Mouse (Mus musculus) thymus, adult 18-20 months (tissue): ENCODE data around the gene Alox5.
"Not testable (repeated sequence)": the region's sequence is repeated elsewhere in the genome, so short reads cannot be mapped to it uniquely, and the experiment has no call there.

Experiments
- DNase-seq, 2 experiments: peaks; one replicate each; pipeline ENCODE4 v3.0.0; 2022; ENCODE audit warnings: mixed read lengths in 2 of 2

Alox5 gene

GRCm38 (mm10) chr6:116460544-116461283 lies at the start of gene Alox5:
Gene Alox5, minus strand, starts transcription at chr6:116461178.
- no peak for DNase-seq

- not testable (repeated sequence) for DNase-seq
Observed at GRCm38 (mm10) chr6:116506302-116507003, 45.5 kb upstream of the Alox5 start, which contains the start of gene Olfr212. Gene Olfr212, plus strand, starts transcription at chr6:116506516.

GRCm38 (mm10) chr6:116495960-116496359 lies 35.0 kb upstream of the Alox5 start:
- no peak for DNase-seq

DNA sequence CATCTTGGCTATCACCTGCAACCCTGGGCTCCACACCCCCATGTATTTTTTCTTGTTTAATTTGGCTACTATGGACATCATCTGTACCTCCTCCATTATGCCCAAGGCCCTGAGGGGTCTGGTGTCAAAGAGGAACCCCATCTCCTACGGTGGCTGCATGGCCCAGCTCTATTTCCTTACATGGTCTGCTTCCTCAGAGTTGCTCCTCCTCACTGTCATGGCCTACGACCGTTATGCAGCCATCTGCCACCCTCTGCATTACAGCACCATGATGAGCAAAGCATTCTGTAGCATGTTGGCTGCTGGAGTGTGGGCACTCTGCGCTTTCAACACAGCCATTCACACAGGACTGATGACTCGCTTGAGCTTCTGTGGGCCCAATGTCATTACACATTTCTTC lies 32.8 kb upstream of the Alox5 start:
- no peak for DNase-seq

DNA sequence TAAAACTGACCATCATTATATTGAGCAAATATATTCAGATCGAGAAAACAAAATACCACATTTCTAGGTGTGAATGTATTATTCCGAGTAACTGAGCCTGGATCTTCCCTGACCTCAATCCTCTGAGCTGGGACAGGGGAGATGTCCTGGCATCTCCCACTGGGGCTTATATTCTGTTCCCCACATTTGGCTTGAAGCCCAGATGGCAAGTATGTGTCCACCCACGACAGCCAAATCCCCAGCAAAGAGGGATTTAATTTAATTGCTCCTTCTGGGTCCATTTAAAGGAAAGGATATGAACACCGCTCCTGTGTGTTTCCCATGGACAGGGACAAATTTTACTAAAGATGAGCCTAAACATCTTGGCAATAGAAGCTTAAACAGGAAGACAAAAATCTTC lies 27.8 kb upstream of the Alox5 start, which contains the start of gene Olfr211:
TSS of gene Olfr211 (plus strand) at position 301 of the 400 bp plus-strand sequence.
- no peak for DNase-seq

- DNase-seq = no peak
Observed at GRCm38 (mm10) chr6:116486833-116487232, 25.9 kb upstream of the Alox5 start.

- no peak for DNase-seq
Observed at GRCm38 (mm10) chr6:116485081-116485480, 24.1 kb upstream of the Alox5 start.

DNA sequence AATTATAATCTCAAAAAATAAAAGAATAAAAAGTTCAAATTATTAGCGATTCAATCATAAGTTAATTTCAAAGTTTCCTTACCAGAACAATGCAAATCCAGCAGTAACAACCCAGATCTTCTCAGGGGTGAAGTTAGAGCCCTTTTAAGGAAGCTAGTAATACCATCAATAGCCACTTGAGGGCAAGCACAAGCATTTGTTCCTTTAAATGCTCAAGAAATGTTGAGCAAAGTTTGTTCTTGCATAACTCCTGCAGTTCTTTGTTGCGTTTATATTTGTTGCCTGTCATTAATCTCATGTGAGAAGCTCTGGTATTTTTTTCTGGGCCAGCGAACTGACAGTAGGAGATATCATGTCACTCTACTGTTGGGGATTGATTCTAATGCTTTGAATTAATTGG lies 7.1 kb upstream of the Alox5 start:
- no peak for DNase-seq

DNA sequence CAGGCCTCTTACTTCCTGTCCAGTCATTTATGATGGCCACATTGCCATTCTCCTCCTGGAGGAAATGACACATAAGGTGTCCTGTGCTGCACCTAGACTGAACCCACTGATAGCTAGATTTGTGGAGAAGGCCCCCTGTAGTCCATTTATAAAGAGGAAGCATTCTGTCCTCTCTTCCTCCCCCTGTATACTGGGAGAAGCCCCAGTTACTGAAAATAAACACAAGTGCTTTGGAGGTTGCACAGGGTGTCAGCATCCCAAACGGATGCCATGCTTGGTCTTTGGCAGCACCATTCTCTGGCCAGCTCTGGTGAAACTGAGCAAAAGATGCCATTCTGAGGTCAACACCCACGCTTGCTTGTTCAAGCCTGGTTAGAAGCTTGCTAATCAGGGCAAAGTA lies 1.7 kb downstream of the Alox5 start:
- no peak for DNase-seq

DNA sequence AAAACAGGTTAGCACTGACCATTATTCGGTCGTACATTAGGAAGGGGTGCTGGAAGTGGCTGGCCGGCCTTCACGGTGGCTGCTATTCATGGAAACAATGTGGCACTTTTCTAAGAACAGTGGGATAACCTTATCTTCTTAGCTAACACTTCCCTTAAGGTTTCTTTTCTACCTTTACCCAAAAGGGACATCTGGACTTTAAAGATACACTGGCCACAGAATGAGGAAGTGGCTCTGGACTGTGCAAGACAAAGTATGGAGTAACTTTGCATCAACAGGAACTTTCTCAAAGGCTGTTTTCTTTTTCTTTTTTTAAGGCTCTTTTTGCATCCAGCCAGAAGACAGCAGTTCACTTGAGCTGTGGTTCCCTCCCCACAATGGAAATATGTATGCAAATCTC lies 2.2 kb downstream of the Alox5 start:
- no peak for DNase-seq

GRCm38 (mm10) chr6:116456482-116456881 lies 4.5 kb downstream of the Alox5 start:
- DNase-seq = no peak

GRCm38 (mm10) chr6:116455781-116456180 lies 5.2 kb downstream of the Alox5 start:
- no peak for DNase-seq

DNA sequence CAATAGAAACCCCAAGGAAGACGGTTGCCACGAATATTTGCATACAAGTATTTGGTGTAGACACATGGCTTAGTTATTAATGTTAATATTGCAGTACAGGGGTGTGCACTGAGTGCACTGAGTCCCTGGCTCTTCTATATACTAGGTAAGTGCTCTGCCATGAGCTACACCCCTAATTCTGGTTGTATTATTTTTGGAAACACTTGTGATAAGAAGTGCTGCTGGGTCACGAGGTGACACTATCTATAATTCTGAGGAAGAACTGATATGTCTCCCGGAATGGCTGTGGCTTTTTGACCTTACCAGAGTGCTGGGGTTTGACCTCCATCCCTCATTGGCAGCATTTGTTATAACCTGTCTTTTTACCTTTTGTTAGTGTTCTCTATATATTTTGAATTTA lies 20.1 kb downstream of the Alox5 start:
- DNase-seq = no peak

DNA sequence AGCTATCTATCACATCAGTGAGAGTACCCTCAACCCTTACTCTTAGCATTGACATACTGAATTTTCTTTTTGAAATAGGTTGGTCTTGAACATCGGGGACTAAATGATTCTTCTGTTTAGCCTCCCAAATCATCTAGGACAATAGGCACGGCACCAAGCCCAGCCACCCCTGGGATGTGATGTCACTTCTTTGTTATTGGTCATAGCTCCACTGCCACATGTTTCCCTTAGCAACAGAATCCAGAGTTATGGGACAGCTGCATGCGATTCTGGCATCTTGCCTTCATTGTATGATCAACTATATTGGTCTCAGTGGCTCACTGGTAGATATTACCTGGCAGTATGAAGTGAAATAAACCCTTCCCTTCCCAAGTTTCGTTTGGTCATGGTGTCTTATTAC lies 20.5 kb downstream of the Alox5 start:
- DNase-seq = no peak

DNA sequence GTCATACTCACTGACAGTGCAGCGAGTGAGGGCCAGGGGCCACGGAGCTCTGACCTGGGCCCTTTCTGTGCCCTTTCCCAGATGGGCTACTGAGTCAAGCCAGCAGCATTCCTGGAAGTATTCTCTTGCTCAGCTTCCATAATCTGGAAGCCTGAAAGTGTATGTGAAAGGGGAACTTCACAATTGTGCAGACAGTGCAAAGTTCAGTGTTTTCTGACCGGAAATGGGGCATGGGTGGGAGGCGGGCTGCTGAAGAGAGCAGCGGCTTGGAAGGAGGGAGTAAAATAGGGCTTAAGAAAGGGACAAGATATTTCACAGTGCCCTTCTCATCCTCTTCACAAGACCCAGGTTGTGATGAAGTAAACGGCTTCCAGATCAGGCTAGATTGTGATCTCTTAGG lies 21.4 kb downstream of the Alox5 start:
- DNase-seq = no peak

DNA sequence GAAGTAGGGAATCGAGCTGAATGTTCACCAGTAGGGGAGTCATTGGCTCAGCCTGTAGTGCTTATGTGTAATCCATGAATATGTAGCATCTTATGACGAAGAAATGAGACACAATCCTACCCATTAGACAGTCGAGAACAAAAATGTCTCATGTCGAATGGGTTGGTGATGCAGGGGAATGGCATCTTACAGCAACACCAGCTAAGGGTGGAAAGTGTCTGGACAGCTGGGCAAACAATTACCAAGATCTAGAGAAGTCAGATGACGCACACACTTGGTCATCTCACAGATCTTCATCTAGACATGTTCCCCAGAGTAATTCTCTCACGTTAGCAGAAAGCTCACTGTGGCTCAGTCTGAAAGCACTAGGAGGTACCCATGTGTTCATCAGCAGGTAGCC lies 22.1 kb downstream of the Alox5 start:
- DNase-seq = no peak

GRCm38 (mm10) chr6:116428282-116428681 lies 32.7 kb downstream of the Alox5 start:
- no peak for DNase-seq

DNA sequence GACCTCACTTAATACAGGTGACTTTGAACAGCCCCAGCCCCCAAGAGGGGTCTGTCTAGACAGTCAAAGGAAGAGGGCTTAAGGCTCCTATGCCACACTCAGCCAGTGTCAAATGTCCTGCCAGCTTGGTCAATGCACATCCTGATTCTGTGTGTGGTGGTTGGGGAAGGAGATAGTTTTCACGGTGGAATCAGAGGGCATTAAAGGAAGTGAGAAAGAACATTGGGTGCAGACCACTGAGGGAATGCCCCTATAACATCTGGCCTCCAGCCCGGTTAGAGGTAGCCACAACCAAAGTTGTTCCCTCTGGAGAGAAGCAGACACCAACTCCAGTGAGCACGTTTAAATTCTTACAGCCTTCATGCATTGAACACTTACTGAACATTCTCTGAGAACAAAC lies 33.4 kb downstream of the Alox5 start:
- no peak for DNase-seq

GRCm38 (mm10) chr6:116423664-116424063 lies 37.3 kb downstream of the Alox5 start:
- no peak for DNase-seq

- DNase-seq = no peak
Observed at GRCm38 (mm10) chr6:116422991-116423390, 38.0 kb downstream of the Alox5 start.

DNA sequence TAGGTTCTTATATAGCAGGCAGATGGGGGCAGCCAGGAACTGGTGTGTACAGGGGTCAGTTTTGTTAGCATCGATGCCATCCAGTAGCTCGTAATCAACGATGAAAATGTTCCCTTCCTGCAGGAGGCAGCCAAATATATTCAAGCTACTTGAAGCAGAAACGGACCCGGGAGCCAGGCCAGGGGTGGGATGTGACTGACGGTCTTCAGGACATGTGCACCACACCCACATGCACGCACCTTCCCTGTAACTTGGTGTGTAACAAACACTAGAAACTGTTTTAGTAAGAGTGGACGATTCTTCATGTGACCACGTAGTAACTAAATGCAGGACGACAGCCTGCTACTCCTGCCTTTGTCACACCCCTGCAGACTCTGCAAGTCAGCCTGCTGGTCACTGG lies 40.7 kb downstream of the Alox5 start:
- no peak for DNase-seq

DNA sequence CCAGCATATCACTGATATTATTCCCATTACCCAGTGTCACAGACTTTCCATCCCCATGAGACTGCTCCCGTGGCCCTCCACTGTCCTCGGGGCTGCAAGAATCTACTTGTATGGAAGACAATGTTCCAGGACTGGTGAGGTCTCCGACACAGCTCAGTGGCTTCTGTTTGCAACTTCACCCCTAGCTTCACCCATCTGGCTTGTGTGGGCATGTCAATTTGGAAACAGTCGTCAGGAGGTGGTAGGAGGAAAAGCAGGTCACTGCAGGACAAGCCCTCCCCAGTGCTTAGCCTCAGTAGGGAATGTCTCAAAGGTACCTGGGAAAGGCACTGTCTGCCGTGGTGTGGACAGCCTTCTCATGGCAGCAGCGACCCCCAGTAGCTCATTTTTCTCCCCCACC lies 41.3 kb downstream of the Alox5 start:
- DNase-seq = no peak

GRCm38 (mm10) chr6:116418487-116418886 lies 42.5 kb downstream of the Alox5 start:
- DNase-seq = no peak
